29 mouse cellular contexts compared by ENCODE assay signal in genomic region chr19:28982617-28983016, GRCm38 (mm10). TPM values are rescaled to one million over a fixed set of nuclear protein-coding genes. Genes with fewer than 3 reads are reported as not detected.
"Had no signal": no experiment of that assay in that cellular context is flagged by ENCODE, and none has a peak within 500 bp of the region (broad histone marks: within the 10 kb centered on the region; RNA-seq: fewer than 3 reads in every experiment).

No protein-coding gene starts in this region.

- H3K4me2 ChIP-seq: embryonic facial prominence, embryonic 12.5 days; embryonic facial prominence, embryonic 13.5 days; embryonic facial prominence, embryonic 15.5 days; forebrain, embryonic 12.5 days; forebrain, embryonic 13.5 days; forebrain, embryonic 15.5 days had no signal

- H3K27ac ChIP-seq: embryonic facial prominence, embryonic 10.5 days; embryonic facial prominence, embryonic 12.5 days; embryonic facial prominence, embryonic 13.5 days; embryonic facial prominence, embryonic 15.5 days; forebrain, embryonic 10.5 days; forebrain, embryonic 12.5 days; forebrain, embryonic 13.5 days; forebrain, embryonic 15.5 days; gastrocnemius, adult 2 months; heart, adult 2 months had no signal

- H3K27me3 ChIP-seq: embryonic facial prominence, embryonic 12.5 days; embryonic facial prominence, embryonic 13.5 days; embryonic facial prominence, embryonic 15.5 days; forebrain, embryonic 12.5 days; forebrain, embryonic 13.5 days; forebrain, embryonic 15.5 days had no signal

- H3K4me1 ChIP-seq: embryonic facial prominence, embryonic 10.5 days; embryonic facial prominence, embryonic 12.5 days; embryonic facial prominence, embryonic 13.5 days; embryonic facial prominence, embryonic 15.5 days; forebrain, embryonic 10.5 days; forebrain, embryonic 12.5 days; forebrain, embryonic 13.5 days; forebrain, embryonic 15.5 days had no signal

- H3K9me3 ChIP-seq: embryonic facial prominence, embryonic 10.5 days; embryonic facial prominence, embryonic 12.5 days; embryonic facial prominence, embryonic 13.5 days; embryonic facial prominence, embryonic 15.5 days; forebrain, embryonic 10.5 days; forebrain, embryonic 12.5 days; forebrain, embryonic 13.5 days; forebrain, embryonic 15.5 days had no signal

- H3K4me3 ChIP-seq: embryonic facial prominence, embryonic 10.5 days; embryonic facial prominence, embryonic 12.5 days; embryonic facial prominence, embryonic 13.5 days; embryonic facial prominence, embryonic 15.5 days; erythroblast, embryonic 14.5 days; forebrain, embryonic 10.5 days; forebrain, embryonic 12.5 days; forebrain, embryonic 13.5 days; forebrain, embryonic 15.5 days; gastrocnemius, adult 2 months; heart, adult 2 months had no signal

- DNase-seq: cerebellum, adult 2 months; cerebellum, adult 8-10 months; cerebellum, adult 9-10 months; cerebellum, adult 9-11 months; cerebellum, postnatal 10 days; cerebellum, postnatal 14 days; cerebellum, postnatal 25 days; cerebellum, postnatal 36 days; embryo, embryonic 11 days; forebrain, postnatal 0 days; gastrocnemius, adult 2 months; gastrocnemius, postnatal 10 days; gastrocnemius, postnatal 14 days; gastrocnemius, postnatal 25 days; gastrocnemius, postnatal 36 days; heart, adult 18-20 months; heart, adult 2 months had no signal

- H3K36me3 ChIP-seq: embryonic facial prominence, embryonic 10.5 days; embryonic facial prominence, embryonic 12.5 days; embryonic facial prominence, embryonic 13.5 days; embryonic facial prominence, embryonic 15.5 days; forebrain, embryonic 10.5 days; forebrain, embryonic 12.5 days; forebrain, embryonic 15.5 days had no signal

- ATAC-seq: forebrain, embryonic 13.5 days; forebrain, embryonic 14.5 days; forebrain, embryonic 15.5 days; forebrain, embryonic 16.5 days; forebrain, postnatal 0 days had no signal

- H3K9ac ChIP-seq: embryonic facial prominence, embryonic 12.5 days; embryonic facial prominence, embryonic 13.5 days; embryonic facial prominence, embryonic 15.5 days; forebrain, embryonic 12.5 days; forebrain, embryonic 13.5 days; forebrain, embryonic 15.5 days; forebrain, postnatal 0 days had no signal

RNA-seq across cellular contexts. Expression of gene 4430402I18Rik, which starts 15.0 kb away (rescaled TPM):
- total RNA-seq: common myeloid progenitor, adult 5-6 weeks had no signal
- polyA plus RNA-seq: erythroblast, embryonic 14.5 days had no signal
